Mouse (Mus musculus) adrenal gland, postnatal 4 days (tissue): ENCODE data around the gene Serpinh1. TPM values are rescaled to one million over a fixed set of nuclear protein-coding genes. Genes with fewer than 3 reads are reported as not detected.

Experiments used
- total RNA-seq, 2 experiments: library from RNA; stranded (reverse); gene quantifications; 2 replicates each; pipeline ENCODE4 v1.2.3; 2021

The Serpinh1 gene
- total RNA-seq, 2 experiments from 2014 or later, result 366 to 430 TPM

Other genes starting within 250 kb of the Serpinh1 start
- gene Uvrag, start 212.1 kb downstream of the Serpinh1 start, total RNA-seq, result 10 to 100 TPM; 32.5 to 43.8 TPM
- 10 to 100 TPM; 34.5 to 55.3 TPM for gene Dgat2, start 170.5 kb downstream of the Serpinh1 start, total RNA-seq
- gene Mogat2, start 114.6 kb downstream of the Serpinh1 start, total RNA-seq, result 1 to 10 TPM in 1 of 2 experiments, under 1 TPM in 1; 0.34 to 4.1 TPM
- 10 to 100 TPM; 15.7 to 19.9 TPM for gene Map6, start 85.8 kb downstream of the Serpinh1 start, total RNA-seq
- gene Gdpd5, start 28.2 kb upstream of the Serpinh1 start, total RNA-seq, result 10 to 100 TPM; 18.4 to 23.4 TPM
- gene Klhl35, start 112.8 kb upstream of the Serpinh1 start, total RNA-seq, result 1 to 10 TPM; 2.1 to 3.6 TPM
- gene Rps3, start 130.5 kb upstream of the Serpinh1 start, total RNA-seq, result 100 to 1,000 TPM; 720 TPM
- 10 to 100 TPM; 74.9 to 76.9 TPM for gene Arrb1, start 182.2 kb upstream of the Serpinh1 start, total RNA-seq